Mouse (Mus musculus) C2C12 (cell line): Measurements from ENCODE around the gene Col23a1. TPM values are rescaled to one million over a fixed set of nuclear protein-coding genes. Genes with fewer than 3 reads are reported as not detected.

ENCODE experiments used
- H3K27me3 ChIP-seq: one replicate; pipeline ENCODE4 v1.6.1; 2011; ENCODE audit not compliant: control insufficient read depth, insufficient read depth, insufficient read length
- H3K36me3 ChIP-seq: one replicate; pipeline ENCODE4 v1.6.1; 2011; ENCODE audit not compliant: control insufficient read depth, insufficient read depth
- H3K4me3 ChIP-seq: one replicate; pipeline ENCODE4 v1.5.1; 2011; ENCODE audit warnings: mild to moderate bottlenecking, control low read depth; ENCODE audit not compliant: poor library complexity, insufficient read depth, severe bottlenecking
- H3K79me2 ChIP-seq: one replicate; pipeline ENCODE4 v1.6.1; 2011; ENCODE audit not compliant: control insufficient read depth, insufficient read depth
- H3K79me3 ChIP-seq: one replicate; pipeline ENCODE4 v1.6.1; 2011; ENCODE audit warnings: low read depth, control low read depth
- H3ac ChIP-seq: one replicate; pipeline ENCODE3; 2011; ENCODE audit warnings: low read depth; ENCODE audit not compliant: control insufficient read depth, insufficient read length
- CEBPB ChIP-seq: IDR thresholded peaks from one replicate; pipeline ENCODE4 v1.6.1; 2011; ENCODE audit warnings: low read depth, mild to moderate bottlenecking, control low read depth, moderate library complexity
- CTCF ChIP-seq: IDR thresholded peaks from one replicate; pipeline ENCODE4 v1.5.1; 2011; ENCODE audit not compliant: control insufficient read depth, insufficient read depth, insufficient read length
- FOSL1 ChIP-seq: IDR thresholded peaks from one replicate; pipeline ENCODE4 v1.8.0; 2011; ENCODE audit warnings: mild to moderate bottlenecking, low read length; ENCODE audit not compliant: poor library complexity, insufficient read depth, severe bottlenecking
- MAX ChIP-seq: IDR thresholded peaks from one replicate; pipeline ENCODE4 v1.6.1; 2011; ENCODE audit warnings: mild to moderate bottlenecking, control low read depth
- MYOD1 ChIP-seq: IDR thresholded peaks from one replicate; pipeline ENCODE4 v1.6.1; 2011; ENCODE audit warnings: low read depth; ENCODE audit not compliant: control insufficient read depth, insufficient read length
- MYOG ChIP-seq: IDR thresholded peaks from one replicate; pipeline ENCODE4 v1.6.1; 2011; ENCODE audit not compliant: control insufficient read depth, insufficient read length; ENCODE audit errors: extremely low read depth
- USF1 ChIP-seq: IDR thresholded peaks from one replicate; pipeline ENCODE4 v1.6.1; 2011; ENCODE audit warnings: low read depth, mild to moderate bottlenecking, control low read depth, moderate library complexity
- polyA plus RNA-seq: library from polyadenylated mRNA; unstranded; fragments of >200 nt; fragmentation: generic; extraction: Trizol; gene quantifications from one replicate; pipeline ENCODE4 v1.2.1, GENCODE M21; 2012; ENCODE audit warnings: missing spikeins

Gene Col23a1
- polyA plus RNA-seq, 1 experiment: 0.43 TPM

- no peaks in the 10 kb centered on the region for H3K79me2 ChIP-seq
- TF ChIP-seq CTCF: no peak
- TF ChIP-seq MAX: no peak
- TF ChIP-seq MYOD1: no peak
- no peak for TF ChIP-seq CEBPB
- TF ChIP-seq MYOG: no peak
- no peak for TF ChIP-seq USF1
- no peak for TF ChIP-seq FOSL1
- no peaks in the 10 kb centered on the region for H3K27me3 ChIP-seq
- H3K4me3 ChIP-seq: no peak overlapping the region
- H3ac ChIP-seq: no peak overlapping the region
- no peaks in the 10 kb centered on the region for H3K79me3 ChIP-seq
- no peaks in the 10 kb centered on the region for H3K36me3 ChIP-seq
Observed at GRCm38 (mm10) chr11:51404865-51405440, 115.2 kb downstream of the Col23a1 start.

DNA sequence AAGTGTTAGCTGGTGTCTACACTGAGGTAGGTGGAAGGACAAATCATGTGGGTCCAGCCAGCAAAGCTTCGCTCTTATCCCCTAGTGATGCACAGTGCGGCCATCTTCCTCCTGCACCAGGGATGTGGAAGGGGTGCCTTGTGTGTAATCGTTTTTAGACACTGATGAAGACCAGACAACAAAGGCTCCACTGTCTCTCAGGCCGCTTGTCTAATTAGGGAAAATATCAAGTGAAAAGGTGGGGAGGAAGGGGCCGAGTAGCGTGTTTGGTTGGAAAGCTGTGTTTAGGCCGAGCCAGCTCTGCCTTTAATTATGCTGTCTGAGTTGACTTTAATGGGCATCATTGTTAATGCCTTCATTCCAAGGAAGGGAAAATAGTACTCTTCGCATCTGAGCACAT lies 116.8 kb downstream of the Col23a1 start:
- no peak overlapping the region for H3K4me3 ChIP-seq
- H3ac ChIP-seq: no peak overlapping the region
- no peaks in the 10 kb centered on the region for H3K79me3 ChIP-seq
- TF ChIP-seq FOSL1: no peak
- no peak for TF ChIP-seq MYOG
- no peak for TF ChIP-seq MAX
- TF ChIP-seq CEBPB: no peak
- no peaks in the 10 kb centered on the region for H3K36me3 ChIP-seq
- H3K79me2 ChIP-seq: no peaks in the 10 kb centered on the region
- peaks cover 6% of the 10 kb centered on the region for H3K27me3 ChIP-seq

- Histone ChIP-seq H3K4me3 (no peak overlapping the region), H3K27me3 (peaks cover 6% of the 10 kb centered on the region), H3K79me2 (no peaks in the 10 kb centered on the region), H3K79me3 (no peaks in the 10 kb centered on the region), H3ac (no peak overlapping the region), H3K36me3 (no peaks in the 10 kb centered on the region)
- TF ChIP-seq USF1 (no peak), CTCF (no peak), MAX (no peak), CEBPB (no peak), MYOD1 (no peak), MYOG (no peak), FOSL1 (no peak)
Observed at GRCm38 (mm10) chr11:51407351-51407750, 117.6 kb downstream of the Col23a1 start.

DNA sequence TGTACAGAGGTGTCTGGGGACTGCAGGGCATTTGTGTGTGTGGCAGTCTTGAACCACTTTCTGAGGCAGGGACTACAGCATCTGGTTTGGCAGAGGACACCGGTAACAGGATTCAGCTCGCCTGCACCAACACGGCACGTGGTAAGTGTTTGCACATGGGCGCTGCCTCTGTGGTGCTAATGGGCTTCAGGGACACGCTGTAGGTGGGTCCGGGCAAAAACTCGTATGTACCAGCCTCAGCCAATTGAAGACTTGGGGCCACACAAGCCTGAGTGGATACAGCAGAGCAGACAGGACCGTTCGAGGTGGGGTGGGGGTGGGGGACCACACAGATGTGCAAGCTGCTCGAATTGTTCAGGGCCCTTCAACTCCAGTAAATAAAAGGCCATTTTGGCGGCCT lies 121.1 kb downstream of the Col23a1 start:
- H3ac ChIP-seq: no peak overlapping the region
- no peaks in the 10 kb centered on the region for H3K79me2 ChIP-seq
- H3K4me3 ChIP-seq: no peak overlapping the region
- TF ChIP-seq CEBPB (no peak), CTCF (no peak), MAX (no peak), MYOD1 (no peak), MYOG (no peak), USF1 (no peak), FOSL1 (no peak)
- H3K79me3 ChIP-seq: no peaks in the 10 kb centered on the region
- peaks cover 6% of the 10 kb centered on the region for H3K27me3 ChIP-seq
- no peaks in the 10 kb centered on the region for H3K36me3 ChIP-seq

- H3K27me3 ChIP-seq: peaks cover 6% of the 10 kb centered on the region
Observed at GRCm38 (mm10) chr11:51414520-51414919, 124.8 kb downstream of the Col23a1 start.

DNA sequence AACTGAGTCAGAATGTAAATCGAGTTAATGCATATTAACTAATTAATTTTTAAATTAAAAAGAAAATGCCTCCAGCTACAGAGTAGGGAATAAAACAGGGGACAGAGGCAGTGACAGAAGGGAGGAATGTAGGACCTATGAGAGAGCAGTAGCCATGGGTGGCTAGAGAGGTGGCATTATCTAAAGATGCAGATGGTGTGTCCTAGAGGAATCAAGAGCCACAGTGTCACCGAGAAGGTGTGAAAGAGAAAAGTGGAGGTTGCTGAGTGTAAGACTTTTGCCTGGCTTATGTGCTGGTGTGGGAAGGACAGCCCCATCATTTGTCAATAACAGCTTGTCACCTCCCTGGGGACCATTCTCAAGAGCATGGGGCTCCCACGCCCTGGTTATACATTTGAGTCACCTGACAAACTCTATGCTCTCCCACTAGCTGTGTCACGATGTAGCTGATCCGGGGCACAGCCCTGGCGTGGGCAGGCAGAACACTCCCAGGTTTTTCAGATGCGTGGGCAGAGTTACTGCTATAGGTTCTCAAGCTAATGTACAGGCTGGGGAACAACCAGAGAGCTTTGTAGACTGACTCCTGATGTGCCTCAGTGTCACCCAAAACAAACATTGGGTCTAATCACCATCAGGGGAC lies 125.4 kb downstream of the Col23a1 start:
- no peak overlapping the region for H3K4me3 ChIP-seq
- H3K27me3 ChIP-seq: peaks cover 6% of the 10 kb centered on the region
- no peaks in the 10 kb centered on the region for H3K36me3 ChIP-seq
- H3K79me2 ChIP-seq: no peaks in the 10 kb centered on the region
- no peak for TF ChIP-seq USF1
- TF ChIP-seq MAX: no peak
- no peak for TF ChIP-seq CEBPB
- no peak for TF ChIP-seq MYOD1
- no peak for TF ChIP-seq FOSL1
- TF ChIP-seq CTCF: no peak
- no peak for TF ChIP-seq MYOG
- H3ac ChIP-seq: no peak overlapping the region
- H3K79me3 ChIP-seq: no peaks in the 10 kb centered on the region

More at GRCm38 (mm10) chr11:51414520-51414919, 124.8 kb downstream of the Col23a1 start:
- H3K36me3 ChIP-seq: no peaks in the 10 kb centered on the region
- H3K79me2 ChIP-seq: no peaks in the 10 kb centered on the region
- H3ac ChIP-seq: no peak overlapping the region
- no peaks in the 10 kb centered on the region for H3K79me3 ChIP-seq
- TF ChIP-seq CTCF (no peak), MYOD1 (no peak), MAX (no peak), USF1 (no peak), MYOG (no peak), CEBPB (no peak), FOSL1 (no peak)
- no peak overlapping the region for H3K4me3 ChIP-seq
